Mouse (Mus musculus) embryonic facial prominence, embryonic 14.5 days (tissue): ENCODE measurements around the gene Naa80. TPM values are rescaled to one million over a fixed set of nuclear protein-coding genes. Genes with fewer than 3 reads are reported as not detected.
A peak's percentile ranks its signal among the peaks of the same experiment; 100 is the strongest.

ENCODE experiments used
- ATAC-seq: fragments of 200-750 bp; cut with Nextera tagmentation; 2 replicates; pipeline ENCODE4 v1.8.0; 2017; ENCODE audit warnings: low read depth, moderate number of reproducible peaks, moderate TSS enrichment
- DNase-seq: peaks from one replicate; pipeline ENCODE4 v3.0.0-alpha.2; 2015; ENCODE audit warnings: low spot score
- H3K27ac ChIP-seq: fragments of 300-500 bp; sonication (generic); replicated peaks from 2 replicates; pipeline ENCODE4 v1.5.1; 2014; ENCODE audit warnings: low read depth, mild to moderate bottlenecking, low read length, moderate library complexity
- H3K27me3 ChIP-seq: fragments of 300-500 bp; sonication (generic); replicated peaks from 2 replicates; pipeline ENCODE4 v1.6.1; 2014; ENCODE audit warnings: low read length; ENCODE audit not compliant: control insufficient read depth, insufficient read depth
- H3K36me3 ChIP-seq: fragments of 300-500 bp; sonication (generic); 2 replicates; pipeline ENCODE4 v1.6.1; 2014; ENCODE audit warnings: low read length, mixed read lengths; ENCODE audit not compliant: control insufficient read depth, insufficient read depth
- H3K4me1 ChIP-seq: fragments of 300-500 bp; sonication (generic); 2 replicates; pipeline ENCODE4 v1.6.1; 2014; ENCODE audit warnings: antibody characterized with exemption, low read length; ENCODE audit not compliant: control insufficient read depth, insufficient read depth
- H3K4me2 ChIP-seq: fragments of 300-500 bp; sonication (generic); 2 replicates; pipeline ENCODE4 v1.6.1; 2014; ENCODE audit warnings: low read depth, mild to moderate bottlenecking, low read length, moderate library complexity, mixed read lengths
- H3K4me3 ChIP-seq: fragments of 300-500 bp; sonication (generic); 2 replicates; pipeline ENCODE4 v1.5.1; 2014; ENCODE audit warnings: low read depth, mild to moderate bottlenecking, low read length
- H3K9ac ChIP-seq: fragments of 300-500 bp; sonication (generic); 2 replicates; pipeline ENCODE4 v1.6.1; 2014; ENCODE audit warnings: low read depth, mild to moderate bottlenecking, low read length, moderate library complexity, mixed read lengths
- H3K9me3 ChIP-seq: fragments of 300-500 bp; sonication (generic); 2 replicates; pipeline ENCODE4 v1.6.1; 2016; ENCODE audit warnings: low read length; ENCODE audit not compliant: control insufficient read depth
- WGBS: fragments of 180-500 bp; shearing (Covaris S2); extraction: QIAGEN DNeasy Blood & Tissue Kit; methylation state at CpG from one replicate; pipeline ENCODE4 v1.1.7; 2014; 5-methylcytosine and 5-hydroxymethylcytosine counted together
- polyA plus RNA-seq: library from polyadenylated mRNA; unstranded; fragments of >200 nt; fragmentation: Nextera tagmentation; extraction: Ambion mirVana; gene quantifications from 2 replicates; pipeline ENCODE4 v1.2.1, GENCODE M21; 2014

Gene Naa80
- polyA plus RNA-seq, 1 experiment from 2014 or later, result 15.9 TPM

- no peaks in the 10 kb centered on the region for H3K27me3 ChIP-seq
- ATAC-seq (peak; percentile 8; the same call in 1 of the 2 replicates), DNase-seq (peak; percentile 75)
- 64% methylated on average over 6 of the region's 6 CpGs for WGBS
- peaks cover 40% of the 10 kb centered on the region for H3K4me1 ChIP-seq
- peak overlapping the region; percentile 73 for H3K9ac ChIP-seq
- H3K4me2 ChIP-seq, result peak overlapping the region; percentile 90
- H3K36me3 ChIP-seq, result peaks cover 31% of the 10 kb centered on the region
- H3K9me3 ChIP-seq, result no peaks in the 10 kb centered on the region
- peak overlapping the region; percentile 98 for H3K27ac ChIP-seq
- peak overlapping the region; percentile 39; the same call in 1 of the 2 replicates for H3K4me3 ChIP-seq
Measured at GRCm38 (mm10) chr9:107611456-107612190, 32.9 kb downstream of the Naa80 start.

GRCm38 (mm10) chr9:107612191-107612944, 33.7 kb downstream of the Naa80 start:
- H3K9me3 ChIP-seq, result no peaks in the 10 kb centered on the region
- H3K4me1 ChIP-seq, result peaks cover 34% of the 10 kb centered on the region
- H3K9ac ChIP-seq, result peak overlapping the region; percentile 73
- WGBS, result 6% methylated on average over 17 of the region's 48 CpGs
- peak overlapping the region; percentile 90 for H3K4me2 ChIP-seq
- peaks cover 35% of the 10 kb centered on the region for H3K36me3 ChIP-seq
- H3K27ac ChIP-seq, result peak overlapping the region; percentile 98
- ATAC-seq, result peak; percentile 95
- no peaks in the 10 kb centered on the region for H3K27me3 ChIP-seq
- DNase-seq, result peak; percentile 97
- H3K4me3 ChIP-seq, result peak overlapping the region; percentile 39

- 10% methylated on average over 12 of the region's 12 CpGs for WGBS
Measured at GRCm38 (mm10) chr9:107612945-107613569, 34.4 kb downstream of the Naa80 start.

GRCm38 (mm10) chr9:107615035-107615434, 36.3 kb downstream of the Naa80 start:
- Histone ChIP-seq H3K27ac (no peak overlapping the region), H3K9ac (0 out of 2 replicates have a peak overlapping the region, but pooled peaks have one; percentile 3), H3K27me3 (no peaks in the 10 kb centered on the region), H3K4me3 (no peak overlapping the region), H3K9me3 (no peaks in the 10 kb centered on the region), H3K36me3 (peaks cover 60% of the 10 kb centered on the region), H3K4me1 (peaks cover 14% of the 10 kb centered on the region), H3K4me2 (no peak overlapping the region)
- DNase-seq, result no peak
- no peak for ATAC-seq
- whole genome bisulfite sequencing, result 78% methylated on average over 4 of the region's 4 CpGs

More at GRCm38 (mm10) chr9:107612945-107613569, 34.4 kb downstream of the Naa80 start:
- H3K36me3 ChIP-seq, result peaks cover 40% of the 10 kb centered on the region
- H3K4me3 ChIP-seq, result peak overlapping the region; percentile 39
- H3K9ac ChIP-seq, result 0 out of 2 replicates have a peak overlapping the region, but pooled peaks have one; percentile 2
- peak; percentile 24; the same call in 1 of the 2 replicates for ATAC-seq
- no peaks in the 10 kb centered on the region for H3K27me3 ChIP-seq
- peaks cover 27% of the 10 kb centered on the region for H3K4me1 ChIP-seq
- DNase-seq, result peak; percentile 61
- no peaks in the 10 kb centered on the region for H3K9me3 ChIP-seq
- H3K27ac ChIP-seq, result peak overlapping the region; percentile 98
- H3K4me2 ChIP-seq, result peak overlapping the region; percentile 90

- ATAC-seq (no peak), DNase-seq (no peak)
- Histone ChIP-seq H3K27ac (no peak overlapping the region), H3K36me3 (peaks cover 73% of the 10 kb centered on the region), H3K9ac (no peak overlapping the region), H3K4me3 (no peak overlapping the region), H3K9me3 (no peaks in the 10 kb centered on the region), H3K4me2 (no peak overlapping the region), H3K27me3 (no peaks in the 10 kb centered on the region), H3K4me1 (0 out of 2 replicates have a peak, but pooled peaks cover 3% of the 10 kb centered on the region)
- WGBS, result 76% methylated on average over 2 of the region's 2 CpGs
Measured at GRCm38 (mm10) chr9:107617461-107617860, 38.8 kb downstream of the Naa80 start.

- WGBS, result 84% methylated on average over 6 of the region's 6 CpGs
Measured at GRCm38 (mm10) chr9:107618098-107618497, 39.4 kb downstream of the Naa80 start.

GRCm38 (mm10) chr9:107618778-107619545, 40.3 kb downstream of the Naa80 start:
- Histone ChIP-seq H3K9ac (peak overlapping the region; percentile 40; the same call in 1 of the 2 replicates), H3K9me3 (no peaks in the 10 kb centered on the region), H3K36me3 (peaks cover 75% of the 10 kb centered on the region), H3K4me2 (no peak overlapping the region), H3K27ac (peak overlapping the region; percentile 33; the same call in 1 of the 2 replicates), H3K27me3 (no peaks in the 10 kb centered on the region), H3K4me3 (no peak overlapping the region), H3K4me1 (no peaks in the 10 kb centered on the region)
- 42% methylated on average over 12 of the region's 13 CpGs for WGBS
- ATAC-seq, result peak; percentile 34; the same call in 1 of the 2 replicates
- DNase-seq, result peak; percentile 81

More at GRCm38 (mm10) chr9:107618098-107618497, 39.4 kb downstream of the Naa80 start:
- no peaks in the 10 kb centered on the region for H3K9me3 ChIP-seq
- no peak overlapping the region for H3K4me3 ChIP-seq
- H3K4me2 ChIP-seq, result no peak overlapping the region
- peaks cover 76% of the 10 kb centered on the region for H3K36me3 ChIP-seq
- peak overlapping the region; percentile 33; the same call in 1 of the 2 replicates for H3K27ac ChIP-seq
- H3K4me1 ChIP-seq, result 0 out of 2 replicates have a peak, but pooled peaks cover 2% of the 10 kb centered on the region
- no peak overlapping the region for H3K9ac ChIP-seq
- ATAC-seq (no peak), DNase-seq (no peak)
- no peaks in the 10 kb centered on the region for H3K27me3 ChIP-seq
